Mouse (Mus musculus) liver, postnatal 0 days (tissue): ENCODE data around the gene Prpf6. TPM values are rescaled to one million over a fixed set of nuclear protein-coding genes. Genes with fewer than 3 reads are reported as not detected.
A peak's percentile ranks its signal among the peaks of the same experiment; 100 is the strongest.

Experiments
- ATAC-seq: fragments of 200-750 bp; cut with Nextera tagmentation; 2 replicates; pipeline ENCODE4 v1.8.0; 2017; ENCODE audit warnings: mild to moderate bottlenecking, moderate library complexity
- DNase-seq: peaks from one replicate; pipeline ENCODE4 v3.0.0-alpha.2; 2016
- H3K27ac ChIP-seq: fragments of 300-500 bp; sonication (generic); 2 replicates; pipeline ENCODE4 v1.5.1; 2014; ENCODE audit warnings: antibody characterized with exemption, moderate library complexity, mild to moderate bottlenecking, low read depth
- H3K27me3 ChIP-seq: fragments of 300-500 bp; sonication (generic); 2 replicates; pipeline ENCODE4 v1.6.1; 2014; ENCODE audit warnings: low read length, control low read depth, mixed read lengths; ENCODE audit not compliant: insufficient read depth
- H3K36me3 ChIP-seq: fragments of 300-500 bp; sonication (generic); replicated peaks from 2 replicates; pipeline ENCODE4 v1.6.1; 2014; ENCODE audit warnings: mild to moderate bottlenecking, control low read depth, low read length, moderate library complexity, mixed read lengths; ENCODE audit not compliant: insufficient read depth
- H3K4me1 ChIP-seq: fragments of 300-500 bp; sonication (generic); 2 replicates; pipeline ENCODE4 v1.6.1; 2014; ENCODE audit warnings: antibody characterized with exemption, mild to moderate bottlenecking, control low read depth; ENCODE audit not compliant: insufficient read depth
- H3K4me2 ChIP-seq: fragments of 300-500 bp; sonication (generic); 2 replicates; pipeline ENCODE4 v1.6.1; 2014; ENCODE audit warnings: low read depth, mild to moderate bottlenecking, low read length, moderate library complexity, mixed read lengths
- H3K4me3 ChIP-seq: fragments of 300-500 bp; sonication (generic); 2 replicates; pipeline ENCODE4 v1.5.1; 2014; ENCODE audit warnings: low read depth, low read length
- H3K9ac ChIP-seq: fragments of 300-500 bp; sonication (generic); replicated peaks from 2 replicates; pipeline ENCODE4 v1.6.1; 2014; ENCODE audit warnings: mild to moderate bottlenecking, moderate library complexity
- H3K9me3 ChIP-seq: fragments of 300-500 bp; sonication (generic); 2 replicates; pipeline ENCODE4 v1.6.1; 2016; ENCODE audit warnings: mild to moderate bottlenecking, control low read depth, low read length, mixed read lengths
- CTCF ChIP-seq: sonication (generic); IDR thresholded peaks from 2 replicates; pipeline ENCODE4 v1.5.1; 2016; ENCODE audit warnings: antibody characterized with exemption, low read depth
- EP300 ChIP-seq: IDR thresholded peaks from 2 replicates; pipeline ENCODE4 v1.6.1; 2016; ENCODE audit warnings: antibody characterized with exemption, low read depth, mild to moderate bottlenecking
- WGBS: fragments of 180-500 bp; shearing (Covaris S2); extraction: QIAGEN DNeasy Blood & Tissue Kit; methylation state at CpG from one replicate; pipeline ENCODE4 v1.1.7; 2014; ENCODE audit not compliant: insufficient replicate concordance; 5-methylcytosine and 5-hydroxymethylcytosine counted together
- polyA plus RNA-seq: library from polyadenylated mRNA; unstranded; fragments of >200 nt; fragmentation: Nextera tagmentation; extraction: Ambion mirVana; gene quantifications from 2 replicates; pipeline ENCODE4 v1.2.1, GENCODE M21; 2015

Gene Prpf6
- polyA plus RNA-seq, 1 experiment from 2014 or later = 17.5 TPM

GRCm38 (mm10) chr2:181648926-181649325 lies 57.3 kb downstream of the Prpf6 start:
- WGBS = 93% methylated on average over 10 of the region's 10 CpGs
- H3K9me3 ChIP-seq = no peaks in the 10 kb centered on the region
- no peaks in the 10 kb centered on the region for H3K27me3 ChIP-seq
- ATAC-seq = no peak
- DNase-seq = no peak
- no peak overlapping the region for H3K4me3 ChIP-seq
- H3K4me1 ChIP-seq = no peaks in the 10 kb centered on the region
- no peak overlapping the region for H3K4me2 ChIP-seq
- H3K36me3 ChIP-seq = peaks cover 72% of the 10 kb centered on the region
- no peak overlapping the region for H3K9ac ChIP-seq
- TF ChIP-seq CTCF = no peak
- no peak for TF ChIP-seq EP300
- no peak overlapping the region for H3K27ac ChIP-seq

GRCm38 (mm10) chr2:181653065-181653464 lies 61.4 kb downstream of the Prpf6 start:
- TF ChIP-seq EP300 = no peak
- TF ChIP-seq CTCF = no peak
- H3K9ac ChIP-seq = no peak overlapping the region
- no peak overlapping the region for H3K4me2 ChIP-seq
- H3K9me3 ChIP-seq = no peaks in the 10 kb centered on the region
- ATAC-seq (no peak), DNase-seq (no peak)
- peaks cover 64% of the 10 kb centered on the region for H3K36me3 ChIP-seq
- H3K4me1 ChIP-seq = no peaks in the 10 kb centered on the region
- no peaks in the 10 kb centered on the region for H3K27me3 ChIP-seq
- H3K4me3 ChIP-seq = no peak overlapping the region
- no peak overlapping the region for H3K27ac ChIP-seq

GRCm38 (mm10) chr2:181653523-181653922 lies 61.9 kb downstream of the Prpf6 start:
- Histone ChIP-seq H3K27ac (no peak overlapping the region), H3K4me2 (no peak overlapping the region), H3K36me3 (peaks cover 60% of the 10 kb centered on the region), H3K9ac (no peak overlapping the region), H3K27me3 (no peaks in the 10 kb centered on the region), H3K4me3 (no peak overlapping the region), H3K4me1 (no peaks in the 10 kb centered on the region), H3K9me3 (no peaks in the 10 kb centered on the region)
- TF ChIP-seq CTCF = no peak
- TF ChIP-seq EP300 = no peak
- DNase-seq (no peak), ATAC-seq (no peak)
- WGBS = 71% methylated on average over 1 of the region's 1 CpGs

DNA sequence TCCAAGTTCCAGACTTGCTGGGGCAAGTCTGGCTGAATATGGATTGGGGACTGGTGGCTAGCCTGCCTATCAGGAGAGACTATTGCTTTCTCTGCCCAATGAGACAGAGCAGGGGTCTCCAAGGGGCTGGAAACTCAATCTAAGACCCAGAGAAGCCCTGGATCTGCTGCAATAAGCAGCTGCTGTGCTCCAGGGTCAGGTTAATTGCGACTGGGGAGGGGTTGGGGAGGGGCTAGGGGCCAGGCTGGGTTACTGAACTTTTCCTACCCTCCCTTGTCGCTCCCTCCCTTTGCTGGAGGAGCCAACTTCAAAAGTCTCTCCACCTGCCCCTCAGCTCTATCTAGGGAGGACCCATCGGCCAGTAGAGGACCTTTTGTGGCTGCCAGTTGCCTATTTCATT lies 65.1 kb downstream of the Prpf6 start, which contains the start of gene Gm29797:
Gm29797 (plus strand) TSS at position 301 of the 400 bp plus-strand sequence.
- H3K4me3 ChIP-seq = no peak within 1 kb of the TSS
- no peaks in the 10 kb centered on the region for H3K27me3 ChIP-seq
- H3K27ac ChIP-seq = no peak within 1 kb of the TSS
- 0 out of 2 replicates have a peak, but pooled peaks cover 4% of the 10 kb centered on the region for H3K4me1 ChIP-seq
- no peak for DNase-seq
- H3K4me2 ChIP-seq = no peak within 1 kb of the TSS
- no peak for ATAC-seq
- H3K36me3 ChIP-seq = peaks cover 36% of the 10 kb centered on the region
- H3K9me3 ChIP-seq = no peaks in the 10 kb centered on the region
- 65% methylated on average over 3 of the region's 3 CpGs for WGBS
- TF ChIP-seq CTCF = no peak
- no peak within 1 kb of the TSS for H3K9ac ChIP-seq

- TF ChIP-seq EP300 (no peak), CTCF (no peak)
- no peak overlapping the region for H3K9ac ChIP-seq
- H3K36me3 ChIP-seq = peaks cover 30% of the 10 kb centered on the region
- 0 out of 2 replicates have a peak, but pooled peaks cover 4% of the 10 kb centered on the region for H3K4me1 ChIP-seq
- no peak for ATAC-seq
- no peak for DNase-seq
- no peak overlapping the region for H3K4me3 ChIP-seq
- 72% methylated on average over 2 of the region's 2 CpGs for WGBS
- H3K27me3 ChIP-seq = no peaks in the 10 kb centered on the region
- H3K27ac ChIP-seq = no peak overlapping the region
- no peak overlapping the region for H3K4me2 ChIP-seq
- no peaks in the 10 kb centered on the region for H3K9me3 ChIP-seq
These were observed 65.8 kb downstream of the Prpf6 start for GRCm38 (mm10) chr2:181657441-181657840.

- 80% methylated on average over 7 of the region's 7 CpGs for WGBS
- ATAC-seq (no peak), DNase-seq (no peak)
- H3K4me1 ChIP-seq = 0 out of 2 replicates have a peak, but pooled peaks cover 4% of the 10 kb centered on the region
- no peak overlapping the region for H3K27ac ChIP-seq
- no peak for TF ChIP-seq EP300
- no peak for TF ChIP-seq CTCF
- no peak overlapping the region for H3K9ac ChIP-seq
- peaks cover 24% of the 10 kb centered on the region for H3K36me3 ChIP-seq
- no peaks in the 10 kb centered on the region for H3K9me3 ChIP-seq
- H3K4me2 ChIP-seq = no peak overlapping the region
- H3K4me3 ChIP-seq = no peak overlapping the region
- no peaks in the 10 kb centered on the region for H3K27me3 ChIP-seq
These were observed 66.9 kb downstream of the Prpf6 start for GRCm38 (mm10) chr2:181658528-181658927.

DNA sequence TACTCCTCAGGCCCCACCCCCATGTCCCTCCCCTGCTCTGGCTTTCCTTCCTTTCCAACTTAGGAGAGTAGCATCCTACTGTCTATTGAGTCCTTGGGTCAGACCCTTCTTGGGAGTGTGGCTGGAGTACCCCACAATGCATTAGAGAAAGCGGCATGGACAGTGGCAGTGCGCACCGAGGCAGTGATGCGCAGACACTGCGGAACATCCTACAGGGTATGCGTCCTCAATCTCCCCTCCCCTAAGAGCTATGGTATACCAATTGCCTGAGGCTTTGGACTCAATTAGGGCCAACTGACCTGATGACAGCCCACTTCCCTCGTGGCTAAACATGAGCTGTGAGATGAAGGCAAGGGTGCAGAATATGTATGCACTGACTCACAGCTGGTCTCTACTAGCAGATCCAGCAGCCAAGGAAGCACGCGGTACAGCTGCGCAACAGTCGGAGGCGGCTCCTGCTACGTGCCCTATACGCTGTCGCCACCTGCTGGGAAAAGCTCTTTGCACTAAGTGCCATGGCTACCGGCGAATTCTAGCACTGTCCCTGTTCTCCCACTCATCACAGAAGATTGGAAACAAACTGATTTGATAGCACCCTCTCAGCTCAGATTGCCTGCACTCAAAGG lies 67.4 kb downstream of the Prpf6 start:
- Histone ChIP-seq H3K4me3 (no peak overlapping the region), H3K27ac (no peak overlapping the region), H3K4me1 (0 out of 2 replicates have a peak, but pooled peaks cover 4% of the 10 kb centered on the region), H3K4me2 (no peak overlapping the region; the same call in 1 of the 2 replicates), H3K36me3 (peaks cover 19% of the 10 kb centered on the region), H3K27me3 (no peaks in the 10 kb centered on the region), H3K9me3 (no peaks in the 10 kb centered on the region), H3K9ac (no peak overlapping the region)
- 33% methylated on average over 17 of the region's 17 CpGs for WGBS
- TF ChIP-seq EP300 (no peak), CTCF (peak; percentile 36; the same call in 1 of the 2 replicates)
- peak; percentile 73 for DNase-seq
- peak; percentile 69 for ATAC-seq
